Mouse (Mus musculus) adrenal gland, postnatal 36 days (tissue): ENCODE results near the gene Hist1h2ac. TPM values are rescaled to one million over a fixed set of nuclear protein-coding genes. Genes with fewer than 3 reads are reported as not detected.

Source experiments
- DNase-seq, 2 experiments: peaks; one replicate each; pipeline ENCODE4 v3.0.0; 2021; ENCODE audit warnings: mixed read lengths in 1 of 2
- microRNA-seq: library from miRNA; unstranded; fragments of <30 nt; microRNA quantifications from one replicate; pipeline ENCODE4 v1.2.0, GENCODE M21; 2021
- total RNA-seq, 2 experiments: library from RNA; stranded (reverse); gene quantifications; 2 replicates each; pipeline ENCODE4 v1.2.3; 2021

Hist1h2ac gene
- total RNA-seq, 2 experiments from 2014 or later, result 3.0 to 3.1 TPM

- no peak for DNase-seq
Measured at GRCm38 (mm10) chr13:23659636-23660366, 23.9 kb downstream of the Hist1h2ac start.

Small RNA genes within 50 kb of the gene (microRNA-seq; reads per million reads assigned to microRNA genes)
- gene Gm44350, result not detected

Other genes starting within 250 kb of the Hist1h2ac start
- not detected for gene Btn1a1, start 218.0 kb downstream of the Hist1h2ac start, total RNA-seq
- not detected for gene Btn2a2, start 195.1 kb downstream of the Hist1h2ac start, total RNA-seq
- gene Hist1h4h, start 152.9 kb downstream of the Hist1h2ac start, total RNA-seq, result 100 to 1,000 TPM; 443 to 473 TPM
- gene Hist1h2af, start 150.0 kb downstream of the Hist1h2ac start, total RNA-seq, result 10 to 100 TPM; 49.7 to 55.2 TPM
- gene Hist1h3g, start 148.5 kb downstream of the Hist1h2ac start, total RNA-seq, result 10 to 100 TPM; 13.9 to 17.7 TPM
- gene Hist1h2bh, start 140.6 kb downstream of the Hist1h2ac start, total RNA-seq, result 1 to 10 TPM; 4.2 to 4.7 TPM
- 10 to 100 TPM; 23.4 to 24.4 TPM for gene Hist1h3f, start 139.9 kb downstream of the Hist1h2ac start, total RNA-seq
- gene Hist1h4f, start 132.3 kb downstream of the Hist1h2ac start, total RNA-seq, result 100 to 1,000 TPM; 112 to 118 TPM
- 1 to 10 TPM; 4.5 to 4.9 TPM for gene Hist1h1d, start 130.7 kb downstream of the Hist1h2ac start, total RNA-seq
- gene Hist1h3e, start 121.6 kb downstream of the Hist1h2ac start, total RNA-seq, result 10 to 100 TPM; 56.1 to 72.9 TPM
- 1 to 10 TPM; 9.2 to 9.6 TPM for gene Hist1h2ae, start 112.7 kb downstream of the Hist1h2ac start, total RNA-seq
- 100 to 1,000 TPM; 105 to 116 TPM for gene Hist1h2bg, start 112.6 kb downstream of the Hist1h2ac start, total RNA-seq
- 10 to 100 TPM; 34.6 to 44.5 TPM for gene Hist1h2bf, start 109.8 kb downstream of the Hist1h2ac start, total RNA-seq
- gene Hist1h2ad, start 109.6 kb downstream of the Hist1h2ac start, total RNA-seq, result 10 to 100 TPM in 1 of 2 experiments, 1 to 10 TPM in 1; 8.1 to 13.6 TPM
- 1 to 10 TPM; 7.4 TPM for gene Hist1h3d, start 108.2 kb downstream of the Hist1h2ac start, total RNA-seq
- 100 to 1,000 TPM; 159 to 164 TPM for gene Hist1h4d, start 102.3 kb downstream of the Hist1h2ac start, total RNA-seq
- 10 to 100 TPM; 12.1 to 13.4 TPM for gene Hist1h2be, start 62.8 kb downstream of the Hist1h2ac start, total RNA-seq
- gene Hist1h1e, start 61.4 kb downstream of the Hist1h2ac start, total RNA-seq, result 10 to 100 TPM; 49.5 to 74.0 TPM
- gene Hist1h2bc, start 251 bp upstream of the Hist1h2ac start, total RNA-seq, result 100 to 1,000 TPM; 138 to 161 TPM
- gene Hist1h1t, start 11.9 kb upstream of the Hist1h2ac start, total RNA-seq, result under 1 TPM; 0.33 to 0.46 TPM
- gene Hist1h4c, start 14.5 kb upstream of the Hist1h2ac start, total RNA-seq, result 100 to 1,000 TPM; 101 to 109 TPM
- 10 to 100 TPM; 29.2 to 49.8 TPM for gene Hfe, start 26.9 kb upstream of the Hist1h2ac start, total RNA-seq
- gene Hist1h1c, start 54.9 kb upstream of the Hist1h2ac start, total RNA-seq, result 100 to 1,000 TPM; 145 to 279 TPM
- 10 to 100 TPM; 20.5 to 26.8 TPM for gene Hist1h3c, start 61.7 kb upstream of the Hist1h2ac start, total RNA-seq
- gene Hist1h2bb, start 62.8 kb upstream of the Hist1h2ac start, total RNA-seq, result 10 to 100 TPM; 34.0 to 41.3 TPM
- 10 to 100 TPM; 58.1 to 68.0 TPM for gene Hist1h2ab, start 67.2 kb upstream of the Hist1h2ac start, total RNA-seq
- gene Hist1h3b, start 68.3 kb upstream of the Hist1h2ac start, total RNA-seq, result 10 to 100 TPM; 54.7 to 79.9 TPM
- 100 to 1,000 TPM; 115 to 122 TPM for gene Hist1h4b, start 73.1 kb upstream of the Hist1h2ac start, total RNA-seq
- 10 to 100 TPM; 59.8 to 61.2 TPM for gene Hist1h4a, start 77.3 kb upstream of the Hist1h2ac start, total RNA-seq
- gene Hist1h3a, start 78.4 kb upstream of the Hist1h2ac start, total RNA-seq, result 10 to 100 TPM; 55.1 to 59.3 TPM
- gene Hist1h1a, start 79.7 kb upstream of the Hist1h2ac start, total RNA-seq, result 10 to 100 TPM; 35.0 to 39.8 TPM
- under 1 TPM; 0.16 to 0.23 TPM for gene Trim38, start 86.0 kb upstream of the Hist1h2ac start, total RNA-seq
- gene Slc17a2, start 123.0 kb upstream of the Hist1h2ac start, total RNA-seq, result under 1 TPM in 1 of 2 experiments, not detected in 1; 0.26 TPM
- under 1 TPM; 0.23 to 0.56 TPM for gene Slc17a3, start 155.5 kb upstream of the Hist1h2ac start, total RNA-seq
- gene Slc17a1, start 183.8 kb upstream of the Hist1h2ac start, total RNA-seq, result not detected
- gene Slc17a4, start 231.1 kb upstream of the Hist1h2ac start, total RNA-seq, result under 1 TPM in 1 of 2 experiments, not detected in 1; 0.23 TPM